Mouse (Mus musculus): ENCODE results near the gene Mib2. TPM values are rescaled to one million over a fixed set of nuclear protein-coding genes. Genes with fewer than 3 reads are reported as not detected.

Mib2 gene
- total and polyA plus RNA-seq, 3 experiments = 9.6 to 36.0 (median 16.7) TPM

GRCm38 (mm10) chr4:155606825-155607224 lies 62.2 kb downstream of the Mib2 start:
- no peak overlapping the region for H3K4me3 ChIP-seq (ENCODE audit: low read depth, low read length)
- H3K36me3 ChIP-seq (replicated peaks) = peaks cover 87% of the 10 kb centered on the region
- DNase-seq (ENCODE audit: low spot score) = no peak
- ATAC-seq (ENCODE audit: extremely low read depth, insufficient number of reproducible peaks, low FRiP score, poor library complexity, severe bottlenecking) = no peak
- TF ChIP-seq GATA1 (IDR thresholded peaks at IDR 0.05; ENCODE audit: borderline replicate concordance, low read length) (no peak), POLR2AphosphoS5 (IDR thresholded peaks at IDR 0.05; ENCODE audit: insufficient replicate concordance, low read depth, low read length) (no peak), CTCF (IDR thresholded peaks at IDR 0.05; ENCODE audit: low read depth, low read length) (no peak), GATA2 (IDR thresholded peaks at IDR 0.05; ENCODE audit: borderline replicate concordance, low read depth, low read length) (no peak), TAL1 (conservative IDR thresholded peaks at IDR 0.05; ENCODE audit: low read depth, low read length) (no peak)
- no peaks in the 10 kb centered on the region for H3K9me3 ChIP-seq (replicated peaks)
- no peaks in the 10 kb centered on the region for H3K27me3 ChIP-seq (ENCODE audit: insufficient read depth, low read length)
- H3K4me1 ChIP-seq (ENCODE audit: insufficient read depth, low read depth, low read length) = peaks cover 41% of the 10 kb centered on the region

GRCm38 (mm10) chr4:155605132-155605531 lies 63.9 kb downstream of the Mib2 start:
- Histone ChIP-seq H3K4me1 (ENCODE audit: insufficient read depth, low read depth, low read length) (peaks cover 40% of the 10 kb centered on the region), H3K27me3 (ENCODE audit: insufficient read depth, low read length) (no peaks in the 10 kb centered on the region), H3K36me3 (replicated peaks) (peaks cover 72% of the 10 kb centered on the region), H3K9me3 (replicated peaks) (no peaks in the 10 kb centered on the region), H3K4me3 (ENCODE audit: low read depth, low read length) (no peak overlapping the region)
- no peak for DNase-seq (ENCODE audit: low spot score)
- ATAC-seq (ENCODE audit: extremely low read depth, insufficient number of reproducible peaks, low FRiP score, poor library complexity, severe bottlenecking) = no peak
- TF ChIP-seq POLR2AphosphoS5 (IDR thresholded peaks at IDR 0.05; ENCODE audit: insufficient replicate concordance, low read depth, low read length) = no peak
- no peak for TF ChIP-seq CTCF (IDR thresholded peaks at IDR 0.05; ENCODE audit: low read depth, low read length)

Other genes starting within 250 kb of the Mib2 start
Only the 20 nearest of the 24 such genes appear.
- gene Tmem52, start 200.1 kb downstream of the Mib2 start, total RNA-seq (2014; fragmentation: Nextera tagmentation) = not detected in 2 replicates
- gene Tmem52, start 200.1 kb downstream of the Mib2 start, total RNA-seq (2017) = 0.16 TPM in 1 of 2 replicates, not detected in the other
- not detected in 2 replicates for gene Tmem52, start 200.1 kb downstream of the Mib2 start, polyA plus RNA-seq (2012)
- gene Gnb1, start 177.8 kb downstream of the Mib2 start, total RNA-seq (2014; fragmentation: Nextera tagmentation) = 604 and 614 TPM in 2 replicates
- 94.3 and 136 TPM in 2 replicates for gene Gnb1, start 177.8 kb downstream of the Mib2 start, total RNA-seq (2017)
- gene Gnb1, start 177.8 kb downstream of the Mib2 start, polyA plus RNA-seq (2012) = 43.2 and 50.9 TPM in 2 replicates
- gene Nadk, start 106.8 kb downstream of the Mib2 start, total RNA-seq (2014; fragmentation: Nextera tagmentation) = 50.4 and 61.6 TPM in 2 replicates
- 67.5 and 76.3 TPM in 2 replicates for gene Nadk, start 106.8 kb downstream of the Mib2 start, total RNA-seq (2017)
- gene Nadk, start 106.8 kb downstream of the Mib2 start, polyA plus RNA-seq (2012) = 49.5 and 58.4 TPM in 2 replicates
- 34.4 and 41.1 TPM in 2 replicates for gene Slc35e2, start 67.8 kb downstream of the Mib2 start, total RNA-seq (2014; fragmentation: Nextera tagmentation)
- 20.3 and 23.3 TPM in 2 replicates for gene Slc35e2, start 67.8 kb downstream of the Mib2 start, total RNA-seq (2017)
- 2.0 and 2.3 TPM in 2 replicates for gene Slc35e2, start 67.8 kb downstream of the Mib2 start, polyA plus RNA-seq (2012)
- 86.4 and 106 TPM in 2 replicates for gene Cdk11b, start 44.3 kb downstream of the Mib2 start, total RNA-seq (2014; fragmentation: Nextera tagmentation)
- gene Cdk11b, start 44.3 kb downstream of the Mib2 start, total RNA-seq (2017) = 41.4 and 53.3 TPM in 2 replicates
- gene Cdk11b, start 44.3 kb downstream of the Mib2 start, polyA plus RNA-seq (2012) = 114 and 144 TPM in 2 replicates
- not detected in 2 replicates for gene Gm10563, start 23.8 kb downstream of the Mib2 start, total RNA-seq (2014; fragmentation: Nextera tagmentation)
- not detected in 2 replicates for gene Gm10563, start 23.8 kb downstream of the Mib2 start, total RNA-seq (2017)
- not detected in 2 replicates for gene Gm10563, start 23.8 kb downstream of the Mib2 start, polyA plus RNA-seq (2012)
- not detected in 2 replicates for gene Mmp23, start 15.8 kb downstream of the Mib2 start, total RNA-seq (2014; fragmentation: Nextera tagmentation)
- 0.12 and 0.71 TPM in 2 replicates for gene Mmp23, start 15.8 kb downstream of the Mib2 start, total RNA-seq (2017)
- 0.08 and 0.29 TPM in 2 replicates for gene Mmp23, start 15.8 kb downstream of the Mib2 start, polyA plus RNA-seq (2012)
- gene Fndc10, start 25.1 kb upstream of the Mib2 start, total RNA-seq (2014; fragmentation: Nextera tagmentation) = not detected in 2 replicates
- gene Fndc10, start 25.1 kb upstream of the Mib2 start, total RNA-seq (2017) = 0.12 and 0.16 TPM in 2 replicates
- gene Fndc10, start 25.1 kb upstream of the Mib2 start, polyA plus RNA-seq (2012) = not detected in 2 replicates
- 195 and 204 TPM in 2 replicates for gene Ssu72, start 35.6 kb upstream of the Mib2 start, total RNA-seq (2014; fragmentation: Nextera tagmentation)
- 184 and 186 TPM in 2 replicates for gene Ssu72, start 35.6 kb upstream of the Mib2 start, total RNA-seq (2017)
- 74.7 and 91.4 TPM in 2 replicates for gene Ssu72, start 35.6 kb upstream of the Mib2 start, polyA plus RNA-seq (2012)
- gene Tmem240, start 65.6 kb upstream of the Mib2 start, total RNA-seq (2014; fragmentation: Nextera tagmentation) = 0.58 and 0.68 TPM in 2 replicates
- 0.55 and 0.64 TPM in 2 replicates for gene Tmem240, start 65.6 kb upstream of the Mib2 start, total RNA-seq (2017)
- 0.94 and 0.98 TPM in 2 replicates for gene Tmem240, start 65.6 kb upstream of the Mib2 start, polyA plus RNA-seq (2012)
- gene Atad3a, start 91.9 kb upstream of the Mib2 start, total RNA-seq (2014; fragmentation: Nextera tagmentation) = 43.2 and 64.6 TPM in 2 replicates
- 58.8 and 61.5 TPM in 2 replicates for gene Atad3a, start 91.9 kb upstream of the Mib2 start, total RNA-seq (2017)
- gene Atad3a, start 91.9 kb upstream of the Mib2 start, polyA plus RNA-seq (2012) = 65.7 and 70.7 TPM in 2 replicates
- 0.39 and 0.68 TPM in 2 replicates for gene Vwa1, start 105.5 kb upstream of the Mib2 start, total RNA-seq (2014; fragmentation: Nextera tagmentation)
- 0.93 and 1.0 TPM in 2 replicates for gene Vwa1, start 105.5 kb upstream of the Mib2 start, total RNA-seq (2017)
- 0.09 and 0.10 TPM in 2 replicates for gene Vwa1, start 105.5 kb upstream of the Mib2 start, polyA plus RNA-seq (2012)
- gene Tmem88b, start 116.7 kb upstream of the Mib2 start, total RNA-seq (2014; fragmentation: Nextera tagmentation) = not detected in 2 replicates
- 0.05 and 0.06 TPM in 2 replicates for gene Tmem88b, start 116.7 kb upstream of the Mib2 start, total RNA-seq (2017)
- 0.01 TPM in 1 of 2 replicates, not detected in the other for gene Tmem88b, start 116.7 kb upstream of the Mib2 start, polyA plus RNA-seq (2012)
- not detected in 2 replicates for gene Ankrd65, start 121.2 kb upstream of the Mib2 start, total RNA-seq (2014; fragmentation: Nextera tagmentation)
- gene Ankrd65, start 121.2 kb upstream of the Mib2 start, total RNA-seq (2017) = not detected in 2 replicates
- gene Ankrd65, start 121.2 kb upstream of the Mib2 start, polyA plus RNA-seq (2012) = not detected in 2 replicates
- gene Mrpl20, start 133.7 kb upstream of the Mib2 start, total RNA-seq (2014; fragmentation: Nextera tagmentation) = 86.3 and 97.2 TPM in 2 replicates
- gene Mrpl20, start 133.7 kb upstream of the Mib2 start, total RNA-seq (2017) = 85.3 and 124 TPM in 2 replicates
- 15.1 and 17.9 TPM in 2 replicates for gene Mrpl20, start 133.7 kb upstream of the Mib2 start, polyA plus RNA-seq (2012)
- gene Ccnl2, start 143.3 kb upstream of the Mib2 start, total RNA-seq (2014; fragmentation: Nextera tagmentation) = 121 and 171 TPM in 2 replicates
- gene Ccnl2, start 143.3 kb upstream of the Mib2 start, total RNA-seq (2017) = 125 and 150 TPM in 2 replicates
- gene Ccnl2, start 143.3 kb upstream of the Mib2 start, polyA plus RNA-seq (2012) = 33.0 and 41.8 TPM in 2 replicates
- gene Aurkaip1, start 162.1 kb upstream of the Mib2 start, total RNA-seq (2014; fragmentation: Nextera tagmentation) = 147 and 155 TPM in 2 replicates
- gene Aurkaip1, start 162.1 kb upstream of the Mib2 start, total RNA-seq (2017) = 158 and 160 TPM in 2 replicates
- 291 and 293 TPM in 2 replicates for gene Aurkaip1, start 162.1 kb upstream of the Mib2 start, polyA plus RNA-seq (2012)
- not detected in 2 replicates for gene Mxra8, start 170.5 kb upstream of the Mib2 start, total RNA-seq (2014; fragmentation: Nextera tagmentation)
- gene Mxra8, start 170.5 kb upstream of the Mib2 start, total RNA-seq (2017) = 0.33 and 0.46 TPM in 2 replicates
- gene Mxra8, start 170.5 kb upstream of the Mib2 start, polyA plus RNA-seq (2012) = not detected in 2 replicates
- 14.4 and 16.8 TPM in 2 replicates for gene Dvl1, start 178.2 kb upstream of the Mib2 start, total RNA-seq (2014; fragmentation: Nextera tagmentation)
- gene Dvl1, start 178.2 kb upstream of the Mib2 start, total RNA-seq (2017) = 9.2 and 13.7 TPM in 2 replicates
- 77.7 and 92.8 TPM in 2 replicates for gene Dvl1, start 178.2 kb upstream of the Mib2 start, polyA plus RNA-seq (2012)
- 1.6 and 1.7 TPM in 2 replicates for gene Tas1r3, start 194.2 kb upstream of the Mib2 start, total RNA-seq (2014; fragmentation: Nextera tagmentation)
- gene Tas1r3, start 194.2 kb upstream of the Mib2 start, total RNA-seq (2017) = 0.52 and 0.60 TPM in 2 replicates
- gene Tas1r3, start 194.2 kb upstream of the Mib2 start, polyA plus RNA-seq (2012) = 0.02 and 0.03 TPM in 2 replicates